Mouse (Mus musculus): ENCODE measurements around the gene Upk3b. TPM values are rescaled to one million over a fixed set of nuclear protein-coding genes. Genes with fewer than 3 reads are reported as not detected.
"Not testable (repeated sequence)": the region's sequence is repeated elsewhere in the genome, so short reads cannot be mapped to it uniquely, and the experiment has no call there.

The Upk3b gene
- polyA plus RNA-seq, 1 experiment from 2014 or later, result 44.4 TPM

GRCm38 (mm10) chr5:136057085-136057484, 18.8 kb downstream of the Upk3b start:
- ATAC-seq, result peak; percentile 29; the same call in 1 of the 2 replicates
- 10% methylated on average over 8 of the region's 8 CpGs for WGBS

GRCm38 (mm10) chr5:136061567-136061966, 23.3 kb downstream of the Upk3b start:
- H3K36me3 ChIP-seq (ENCODE audit: control insufficient read depth, insufficient read depth, low read length), result no peaks in the 10 kb centered on the region
- H3K9me3 ChIP-seq (ENCODE audit: control insufficient read depth, low read length), result no peaks in the 10 kb centered on the region; the same call in 1 of the 2 replicates
- H3K9ac ChIP-seq (ENCODE audit: low read depth, low read length), result no peak overlapping the region
- 0 out of 2 replicates have a peak, but pooled peaks cover 6% of the 10 kb centered on the region for H3K4me1 ChIP-seq (ENCODE audit: control insufficient read depth, insufficient read depth, low read length)
- peak; percentile 29; the same call in 1 of the 2 replicates for ATAC-seq
- no peaks in the 10 kb centered on the region for H3K27me3 ChIP-seq (replicated peaks; ENCODE audit: control insufficient read depth, insufficient read depth, low read length)
- H3K27ac ChIP-seq (ENCODE audit: low read length), result no peak overlapping the region
- no peak overlapping the region for H3K4me3 ChIP-seq (ENCODE audit: low read length)
- 9% methylated on average over 12 of the region's 12 CpGs for WGBS
- H3K4me2 ChIP-seq (ENCODE audit: low read depth, low read length), result no peak overlapping the region

More at GRCm38 (mm10) chr5:136057085-136057484, 18.8 kb downstream of the Upk3b start:
- Histone ChIP-seq H3K36me3 (ENCODE audit: control insufficient read depth, insufficient read depth, low read length) (no peaks in the 10 kb centered on the region), H3K4me3 (ENCODE audit: low read length) (no peak overlapping the region), H3K27me3 (replicated peaks; ENCODE audit: control insufficient read depth, insufficient read depth, low read length) (no peaks in the 10 kb centered on the region), H3K27ac (ENCODE audit: low read length) (no peak overlapping the region), H3K9me3 (ENCODE audit: control insufficient read depth, low read length) (no peaks in the 10 kb centered on the region), H3K4me2 (ENCODE audit: low read depth, low read length) (no peak overlapping the region), H3K4me1 (ENCODE audit: control insufficient read depth, insufficient read depth, low read length) (peaks cover 7% of the 10 kb centered on the region), H3K9ac (ENCODE audit: low read depth, low read length) (0 out of 2 replicates have a peak overlapping the region, but pooled peaks have one; percentile 24)

GRCm38 (mm10) chr5:136063920-136064319, 25.6 kb downstream of the Upk3b start:
- H3K4me2 ChIP-seq (ENCODE audit: low read depth, low read length), result no peak overlapping the region
- H3K27me3 ChIP-seq (replicated peaks; ENCODE audit: control insufficient read depth, insufficient read depth, low read length), result no peaks in the 10 kb centered on the region
- no peak overlapping the region for H3K4me3 ChIP-seq (ENCODE audit: low read length)
- H3K27ac ChIP-seq (ENCODE audit: low read length), result no peak overlapping the region
- no peaks in the 10 kb centered on the region; the same call in 1 of the 2 replicates for H3K9me3 ChIP-seq (ENCODE audit: control insufficient read depth, low read length)
- ATAC-seq, result no peak
- no peaks in the 10 kb centered on the region for H3K36me3 ChIP-seq (ENCODE audit: control insufficient read depth, insufficient read depth, low read length)
- 90% methylated on average over 10 of the region's 10 CpGs for WGBS
- H3K4me1 ChIP-seq (ENCODE audit: control insufficient read depth, insufficient read depth, low read length), result no peaks in the 10 kb centered on the region
- no peak overlapping the region for H3K9ac ChIP-seq (ENCODE audit: low read depth, low read length)

- H3K27me3 ChIP-seq (replicated peaks; ENCODE audit: control insufficient read depth, insufficient read depth, low read length); H3K27ac ChIP-seq (ENCODE audit: low read length); H3K9me3 ChIP-seq (ENCODE audit: control insufficient read depth, low read length); H3K4me1 ChIP-seq (ENCODE audit: control insufficient read depth, insufficient read depth, low read length); H3K4me3 ChIP-seq (ENCODE audit: low read length); H3K36me3 ChIP-seq (ENCODE audit: control insufficient read depth, insufficient read depth, low read length); H3K4me2 ChIP-seq (ENCODE audit: low read depth, low read length); H3K9ac ChIP-seq (ENCODE audit: low read depth, low read length): not testable (repeated sequence)
- 53% methylated on average over 11 of the region's 11 CpGs for WGBS
- ATAC-seq, result peak; percentile 87
Observed at GRCm38 (mm10) chr5:136066404-136067148, 28.3 kb downstream of the Upk3b start.

- Histone ChIP-seq H3K9ac (ENCODE audit: low read depth, low read length) (no peak overlapping the region), H3K4me1 (ENCODE audit: control insufficient read depth, insufficient read depth, low read length) (no peaks in the 10 kb centered on the region), H3K4me3 (ENCODE audit: low read length) (no peak overlapping the region), H3K27ac (ENCODE audit: low read length) (no peak overlapping the region), H3K9me3 (ENCODE audit: control insufficient read depth, low read length) (no peaks in the 10 kb centered on the region; the same call in 1 of the 2 replicates), H3K4me2 (ENCODE audit: low read depth, low read length) (no peak overlapping the region), H3K27me3 (replicated peaks; ENCODE audit: control insufficient read depth, insufficient read depth, low read length) (no peaks in the 10 kb centered on the region), H3K36me3 (ENCODE audit: control insufficient read depth, insufficient read depth, low read length) (no peaks in the 10 kb centered on the region)
- WGBS, result 79% methylated on average over 2 of the region's 2 CpGs
- no peak for ATAC-seq
Observed at GRCm38 (mm10) chr5:136069411-136069810, 31.1 kb downstream of the Upk3b start.

GRCm38 (mm10) chr5:136073051-136073450, 34.8 kb downstream of the Upk3b start:
- H3K9ac ChIP-seq (ENCODE audit: low read depth, low read length), result no peak overlapping the region
- H3K9me3 ChIP-seq (ENCODE audit: control insufficient read depth, low read length), result no peaks in the 10 kb centered on the region
- WGBS, result 58% methylated on average over 6 of the region's 6 CpGs
- no peaks in the 10 kb centered on the region for H3K27me3 ChIP-seq (replicated peaks; ENCODE audit: control insufficient read depth, insufficient read depth, low read length)
- no peak overlapping the region for H3K4me3 ChIP-seq (ENCODE audit: low read length)
- peaks cover 8% of the 10 kb centered on the region for H3K4me1 ChIP-seq (ENCODE audit: control insufficient read depth, insufficient read depth, low read length)
- H3K36me3 ChIP-seq (ENCODE audit: control insufficient read depth, insufficient read depth, low read length), result no peaks in the 10 kb centered on the region
- H3K27ac ChIP-seq (ENCODE audit: low read length), result no peak overlapping the region
- no peak for ATAC-seq
- no peak overlapping the region for H3K4me2 ChIP-seq (ENCODE audit: low read depth, low read length)

GRCm38 (mm10) chr5:136073526-136073925, 35.2 kb downstream of the Upk3b start:
- no peaks in the 10 kb centered on the region for H3K9me3 ChIP-seq (ENCODE audit: control insufficient read depth, low read length)
- whole genome bisulfite sequencing, result 69% methylated on average over 11 of the region's 11 CpGs
- no peak for ATAC-seq
- no peaks in the 10 kb centered on the region for H3K36me3 ChIP-seq (ENCODE audit: control insufficient read depth, insufficient read depth, low read length)
- peaks cover 8% of the 10 kb centered on the region for H3K4me1 ChIP-seq (ENCODE audit: control insufficient read depth, insufficient read depth, low read length)
- no peaks in the 10 kb centered on the region for H3K27me3 ChIP-seq (replicated peaks; ENCODE audit: control insufficient read depth, insufficient read depth, low read length)
- no peak overlapping the region for H3K4me2 ChIP-seq (ENCODE audit: low read depth, low read length)
- H3K27ac ChIP-seq (ENCODE audit: low read length), result no peak overlapping the region
- H3K4me3 ChIP-seq (ENCODE audit: low read length), result no peak overlapping the region
- H3K9ac ChIP-seq (ENCODE audit: low read depth, low read length), result no peak overlapping the region

GRCm38 (mm10) chr5:136075076-136075475, 36.8 kb downstream of the Upk3b start:
- ATAC-seq, result no peak
- no peaks in the 10 kb centered on the region for H3K27me3 ChIP-seq (replicated peaks; ENCODE audit: control insufficient read depth, insufficient read depth, low read length)
- WGBS, result 87% methylated on average over 5 of the region's 5 CpGs
- no peaks in the 10 kb centered on the region for H3K9me3 ChIP-seq (ENCODE audit: control insufficient read depth, low read length)
- H3K9ac ChIP-seq (ENCODE audit: low read depth, low read length), result no peak overlapping the region
- no peak overlapping the region for H3K27ac ChIP-seq (ENCODE audit: low read length)
- H3K36me3 ChIP-seq (ENCODE audit: control insufficient read depth, insufficient read depth, low read length), result no peaks in the 10 kb centered on the region
- H3K4me2 ChIP-seq (ENCODE audit: low read depth, low read length), result no peak overlapping the region
- H3K4me3 ChIP-seq (ENCODE audit: low read length), result no peak overlapping the region
- H3K4me1 ChIP-seq (ENCODE audit: control insufficient read depth, insufficient read depth, low read length), result peaks cover 8% of the 10 kb centered on the region

GRCm38 (mm10) chr5:136076284-136076683, 38.0 kb downstream of the Upk3b start:
- Histone ChIP-seq H3K9me3 (ENCODE audit: control insufficient read depth, low read length) (no peaks in the 10 kb centered on the region), H3K27ac (ENCODE audit: low read length) (no peak overlapping the region), H3K27me3 (replicated peaks; ENCODE audit: control insufficient read depth, insufficient read depth, low read length) (no peaks in the 10 kb centered on the region), H3K4me1 (ENCODE audit: control insufficient read depth, insufficient read depth, low read length) (peaks cover 8% of the 10 kb centered on the region), H3K4me3 (ENCODE audit: low read length) (no peak overlapping the region), H3K4me2 (ENCODE audit: low read depth, low read length) (no peak overlapping the region), H3K36me3 (ENCODE audit: control insufficient read depth, insufficient read depth, low read length) (no peaks in the 10 kb centered on the region), H3K9ac (ENCODE audit: low read depth, low read length) (no peak overlapping the region)
- WGBS, result 30% methylated on average over 7 of the region's 7 CpGs
- peak; percentile 70 for ATAC-seq

Measured in intestine, embryonic 16.5 days (tissue).